In genomic region chr5:134695082-134695481, GRCm38 (mm10) we compare ENCODE assay signal across 14 mouse cellular contexts. TPM values are rescaled to one million over a fixed set of nuclear protein-coding genes. Genes with fewer than 3 reads are reported as not detected.
DNase-seq lines count a peak whose midpoint lies in the region; ATAC-seq and TF ChIP-seq lines count a peak whose summit lies in the region.
"Had no signal": no experiment of that assay in that cellular context is flagged by ENCODE, and none has a peak within 500 bp of the region (broad histone marks: within the 10 kb centered on the region; RNA-seq: fewer than 3 reads in every experiment).

No protein-coding gene starts in this region.

- peak; percentile 32 for DNase-seq in limb, embryonic 11.5 days (ENCODE audit: low spot score)
- DNase-seq in limb, embryonic 10.5 days (ENCODE audit: low spot score), result no peak
- DNase-seq in R1 (ENCODE audit: low read depth, low spot score), result peak; percentile 90
- DNase-seq in induced T-regulatory cell, adult 2 months (ENCODE audit: low read depth), result peak; percentile 27
- no peak for DNase-seq in kidney, postnatal 36 days
- no peak for DNase-seq in layer of hippocampus, postnatal 10 days (ENCODE audit: low spot score in 2 of 2)
- DNase-seq: adrenal gland, postnatal 25 days; gastrocnemius, postnatal 10 days; heart, postnatal 4 days; kidney, adult 9 months; left cerebral cortex, postnatal 4 days had no signal

- no peaks in the 10 kb centered on the region for H3K27me3 ChIP-seq in limb, embryonic 11.5 days (ENCODE audit: control insufficient read depth, insufficient read depth, low read length)
- no peaks in the 10 kb centered on the region; the same call in 1 of the 2 replicates for H3K27me3 ChIP-seq in limb, embryonic 10.5 days (ENCODE audit: low read depth, poor library complexity, severe bottlenecking)
- no peaks in the 10 kb centered on the region for H3K27me3 ChIP-seq in ES-Bruce4 (ENCODE audit: control insufficient read depth, insufficient read depth, low read length, poor library complexity, severe bottlenecking)
- no peaks in the 10 kb centered on the region for H3K27me3 ChIP-seq in kidney, embryonic 16.5 days (ENCODE audit: insufficient read depth, low read length)
- H3K27me3 ChIP-seq: embryonic facial prominence, embryonic 12.5 days had no signal

- H3K4me2 ChIP-seq in limb, embryonic 11.5 days (ENCODE audit: low read depth, severe bottlenecking), result no peak overlapping the region
- H3K4me2 ChIP-seq in kidney, embryonic 16.5 days (replicated peaks; ENCODE audit: low read depth, low read length), result no peak overlapping the region
- H3K4me2 ChIP-seq: embryonic facial prominence, embryonic 12.5 days had no signal

- no peaks in the 10 kb centered on the region for H3K36me3 ChIP-seq in limb, embryonic 11.5 days (ENCODE audit: control insufficient read depth, insufficient read depth, low read length)
- no peaks in the 10 kb centered on the region for H3K36me3 ChIP-seq in limb, embryonic 10.5 days
- no peaks in the 10 kb centered on the region for H3K36me3 ChIP-seq in ES-Bruce4 (ENCODE audit: control insufficient read depth, insufficient read depth, low read length, poor library complexity, severe bottlenecking)
- no peaks in the 10 kb centered on the region for H3K36me3 ChIP-seq in kidney, embryonic 16.5 days (ENCODE audit: insufficient read depth, low read length)
- H3K36me3 ChIP-seq: embryonic facial prominence, embryonic 12.5 days had no signal

- H3K4me3 ChIP-seq in limb, embryonic 11.5 days (ENCODE audit: low read depth, low read length), result no peak overlapping the region
- no peak overlapping the region for H3K4me3 ChIP-seq in limb, embryonic 10.5 days
- H3K4me3 ChIP-seq in ES-Bruce4 (ENCODE audit: low read depth, low read length), result no peak overlapping the region
- H3K4me3 ChIP-seq in kidney, embryonic 16.5 days (ENCODE audit: low read length), result no peak overlapping the region
- H3K4me3 ChIP-seq: embryonic facial prominence, embryonic 12.5 days had no signal

- no peak overlapping the region for H3K9ac ChIP-seq in limb, embryonic 11.5 days (ENCODE audit: low read length)
- H3K9ac ChIP-seq in ES-Bruce4 (ENCODE audit: low read depth, poor library complexity, severe bottlenecking), result no peak overlapping the region
- H3K9ac ChIP-seq in kidney, embryonic 16.5 days (replicated peaks; ENCODE audit: low read length), result no peak overlapping the region
- H3K9ac ChIP-seq: embryonic facial prominence, embryonic 12.5 days had no signal

- no peak for ATAC-seq in limb, embryonic 11.5 days (ENCODE audit: insufficient number of reproducible peaks, low FRiP score, low TSS enrichment, low read depth)
- no peak for ATAC-seq in kidney, embryonic 16.5 days (ENCODE audit: low FRiP score, low TSS enrichment)

- no peak for TF ChIP-seq POLR2A in ES-Bruce4 (IDR thresholded peaks at IDR 0.05; ENCODE audit: insufficient read depth, low read length)

- WGBS in limb, embryonic 11.5 days, result 12% methylated on average over 2 of the region's 2 CpGs
- 14% methylated on average over 2 of the region's 2 CpGs for WGBS in limb, embryonic 10.5 days
- 15% methylated on average over 2 of the region's 2 CpGs for WGBS in kidney, embryonic 16.5 days

- no peak overlapping the region for H3K27ac ChIP-seq in limb, embryonic 11.5 days (replicated peaks; ENCODE audit: low read depth, low read length)
- no peak overlapping the region for H3K27ac ChIP-seq in limb, embryonic 10.5 days
- no peak overlapping the region for H3K27ac ChIP-seq in ES-Bruce4 (ENCODE audit: insufficient read depth, low read length)
- H3K27ac ChIP-seq in kidney, embryonic 16.5 days (ENCODE audit: low read length), result no peak overlapping the region
- H3K27ac ChIP-seq: embryonic facial prominence, embryonic 12.5 days had no signal

- H3K4me1 ChIP-seq in limb, embryonic 11.5 days (ENCODE audit: control insufficient read depth, insufficient read depth, low read length), result no peaks in the 10 kb centered on the region
- no peaks in the 10 kb centered on the region for H3K4me1 ChIP-seq in limb, embryonic 10.5 days
- no peaks in the 10 kb centered on the region for H3K4me1 ChIP-seq in ES-Bruce4 (ENCODE audit: control insufficient read depth, insufficient read depth, low read length)
- no peaks in the 10 kb centered on the region for H3K4me1 ChIP-seq in kidney, embryonic 16.5 days (ENCODE audit: insufficient read depth, low read length)
- H3K4me1 ChIP-seq: embryonic facial prominence, embryonic 12.5 days had no signal

- TF ChIP-seq EP300 in ES-Bruce4 (IDR thresholded peaks at IDR 0.05; ENCODE audit: insufficient read depth, low read depth, low read length), result no peak

- TF ChIP-seq CTCF in ES-Bruce4 (IDR thresholded peaks at IDR 0.05; ENCODE audit: low read depth, low read length), result peak; percentile 9

- H3K9me3 ChIP-seq in limb, embryonic 11.5 days (ENCODE audit: control insufficient read depth, low read length), result no peaks in the 10 kb centered on the region
- no peaks in the 10 kb centered on the region for H3K9me3 ChIP-seq in limb, embryonic 10.5 days (replicated peaks)
- peaks cover 3% of the 10 kb centered on the region; the same call in 1 of the 2 replicates for H3K9me3 ChIP-seq in ES-Bruce4 (replicated peaks; ENCODE audit: control insufficient read depth, insufficient read depth, low read length, poor library complexity, severe bottlenecking)
- no peaks in the 10 kb centered on the region for H3K9me3 ChIP-seq in kidney, embryonic 16.5 days (ENCODE audit: low read length)
- H3K9me3 ChIP-seq: embryonic facial prominence, embryonic 12.5 days had no signal

RNA-seq across cellular contexts. Expression of gene Limk1, which starts 6.7 kb away (rescaled TPM):
- 5.4 and 5.6 TPM in 2 replicates for polyA plus RNA-seq in limb, embryonic 11.5 days (2014; fragmentation: Nextera tagmentation; extraction: Ambion mirVana)
- polyA plus RNA-seq in limb, embryonic 10.5 days (2016; fragmentation: Nextera tagmentation; extraction: Ambion mirVana), result 4.4 and 5.3 TPM in 2 replicates
- 17.9 and 19.1 TPM in 2 replicates for polyA plus RNA-seq in ES-Bruce4 (2011; ENCODE audit: insufficient read depth, insufficient read length, low read depth, missing spikeins)
- polyA plus RNA-seq in kidney, embryonic 16.5 days (2015; fragmentation: Nextera tagmentation; extraction: Ambion mirVana), result 4.9 and 5.2 TPM in 2 replicates
- total RNA-seq in layer of hippocampus, postnatal 10 days (2021), result 10 to 100 TPM; 59.1 to 67.5 TPM

RNA-seq across cellular contexts. Expression of gene Eln, which starts 52.0 kb away (rescaled TPM):
- 3.8 and 4.2 TPM in 2 replicates for polyA plus RNA-seq in limb, embryonic 11.5 days (2014; fragmentation: Nextera tagmentation; extraction: Ambion mirVana)
- 1.0 and 4.2 TPM in 2 replicates for polyA plus RNA-seq in limb, embryonic 10.5 days (2016; fragmentation: Nextera tagmentation; extraction: Ambion mirVana)
- polyA plus RNA-seq in ES-Bruce4 (2011; ENCODE audit: insufficient read depth, insufficient read length, low read depth, missing spikeins), result 1.9 and 2.2 TPM in 2 replicates
- polyA plus RNA-seq in kidney, embryonic 16.5 days (2015; fragmentation: Nextera tagmentation; extraction: Ambion mirVana), result 35.9 and 46.1 TPM in 2 replicates
- total RNA-seq in layer of hippocampus, postnatal 10 days (2021), result 10 to 100 TPM; 94.0 to 99.5 TPM

RNA-seq across cellular contexts. Expression of gene Eif4h, which starts 55.8 kb away (rescaled TPM):
- polyA plus RNA-seq in limb, embryonic 11.5 days (2014; fragmentation: Nextera tagmentation; extraction: Ambion mirVana), result 551 and 553 TPM in 2 replicates
- 664 and 686 TPM in 2 replicates for polyA plus RNA-seq in limb, embryonic 10.5 days (2016; fragmentation: Nextera tagmentation; extraction: Ambion mirVana)
- polyA plus RNA-seq in ES-Bruce4 (2011; ENCODE audit: insufficient read depth, insufficient read length, low read depth, missing spikeins), result 304 and 309 TPM in 2 replicates
- 492 and 502 TPM in 2 replicates for polyA plus RNA-seq in kidney, embryonic 16.5 days (2015; fragmentation: Nextera tagmentation; extraction: Ambion mirVana)
- 100 to 1,000 TPM; 285 to 302 TPM for total RNA-seq in layer of hippocampus, postnatal 10 days (2021)

Comparison
In these comparisons a context has a peak if more than half of its experiments do, and no peak if none do; other contexts are left out.
1. DNase-seq: peak in limb, embryonic 11.5 days (single experiment), R1 (single experiment) and induced T-regulatory cell, adult 2 months (single experiment); none in limb, embryonic 10.5 days (single experiment), kidney, postnatal 36 days (0 of 2) and layer of hippocampus, postnatal 10 days (0 of 2).